Mouse (Mus musculus): ENCODE results near the gene Gli2.

GRCm38 (mm10) chr1:118981943-118982804, 71.2 kb downstream of the Gli2 start:
- TF ChIP-seq CTCF (IDR thresholded peaks at IDR 0.05; ENCODE audit: insufficient read depth, low read length) (no peak), POLR2A (IDR thresholded peaks at IDR 0.05; ENCODE audit: borderline replicate concordance, extremely low read depth, low read depth, low read length) (no peak)
